In the genomic region with DNA sequence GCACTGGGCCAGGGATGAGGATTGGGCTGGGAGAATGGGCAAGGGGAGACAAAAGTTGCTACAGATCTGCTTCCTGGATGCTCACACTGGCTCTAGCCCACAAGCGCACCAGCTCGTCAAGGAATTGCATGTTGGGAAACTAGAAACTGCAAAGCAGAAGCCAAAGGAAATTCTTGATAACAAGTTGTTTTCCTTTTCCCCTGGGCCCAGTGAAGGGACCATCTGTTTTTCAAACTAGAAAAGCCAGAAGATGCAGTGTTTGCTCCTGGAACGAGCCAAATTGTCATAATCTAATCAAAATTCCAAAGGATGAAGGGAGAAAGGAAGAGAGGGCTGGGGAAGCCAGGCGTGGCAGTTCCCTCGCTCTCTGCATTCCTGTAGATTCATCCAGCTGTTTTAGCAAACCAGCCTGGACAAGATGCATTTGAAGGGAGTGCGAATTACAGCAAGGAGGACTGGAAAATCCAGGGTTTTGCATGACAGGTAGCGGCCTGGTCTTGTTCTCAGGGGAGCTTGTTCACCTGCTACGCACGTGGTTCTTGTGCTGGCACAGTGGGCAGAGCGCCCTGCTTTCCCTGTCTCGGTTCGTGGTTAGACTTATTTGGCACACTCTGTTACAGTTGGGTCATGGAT, we compare ENCODE assay signal across 8 mouse cellular contexts.
A peak's percentile ranks its signal among the peaks of the same experiment; 100 is the strongest.
DNase-seq lines count a peak whose midpoint lies in the region; ATAC-seq and TF ChIP-seq lines count a peak whose summit lies in the region.

No protein-coding gene starts in this region.

- H3K27me3 ChIP-seq in kidney, adult 2 months (replicated peaks; ENCODE audit: control insufficient read depth, insufficient read depth, low read length) = no peaks in the 10 kb centered on the region
- H3K27me3 ChIP-seq in heart, embryonic 13.5 days (replicated peaks) = no peaks in the 10 kb centered on the region
- H3K27me3 ChIP-seq in limb, embryonic 13.5 days = no peaks in the 10 kb centered on the region

- ATAC-seq in heart, embryonic 13.5 days (ENCODE audit: extremely low read depth, insufficient number of reproducible peaks, low FRiP score, low TSS enrichment) = no peak
- peak; percentile 30; the same call in 1 of the 2 replicates for ATAC-seq in limb, embryonic 13.5 days (ENCODE audit: low FRiP score, low read depth)

- WGBS in kidney, adult 2 months = 38% methylated on average over 12 of the region's 12 CpGs
- 57% methylated on average over 12 of the region's 12 CpGs for WGBS in heart, embryonic 13.5 days
- WGBS in limb, embryonic 13.5 days = 52% methylated on average over 12 of the region's 12 CpGs

- no peak overlapping the region for H3K4me3 ChIP-seq in kidney, adult 2 months (ENCODE audit: insufficient read depth, low read depth, low read length)
- H3K4me3 ChIP-seq in brown adipose tissue, adult 24 weeks (ENCODE audit: insufficient read depth, low read depth, low read length) = peak overlapping the region; percentile 8
- H3K4me3 ChIP-seq in heart, embryonic 13.5 days = no peak overlapping the region
- H3K4me3 ChIP-seq in limb, embryonic 13.5 days = no peak overlapping the region

- peak overlapping the region; percentile 13; the same call in 1 of the 2 replicates for H3K4me2 ChIP-seq in heart, embryonic 13.5 days
- peak overlapping the region; percentile 27 for H3K4me2 ChIP-seq in limb, embryonic 13.5 days (replicated peaks)

- no peaks in the 10 kb centered on the region for H3K36me3 ChIP-seq in kidney, adult 2 months (ENCODE audit: control insufficient read depth, insufficient read depth, low read length)
- H3K36me3 ChIP-seq in heart, embryonic 13.5 days = no peaks in the 10 kb centered on the region
- H3K36me3 ChIP-seq in limb, embryonic 13.5 days = no peaks in the 10 kb centered on the region

- no peak overlapping the region for H3K9ac ChIP-seq in heart, embryonic 13.5 days
- H3K9ac ChIP-seq in limb, embryonic 13.5 days = no peak overlapping the region

- no peak for TF ChIP-seq POLR2A in kidney, adult 2 months (IDR thresholded peaks at IDR 0.05; ENCODE audit: low read depth, low read length)

- no peak overlapping the region for H3K27ac ChIP-seq in kidney, adult 2 months (ENCODE audit: insufficient read depth, low read depth, low read length)
- H3K27ac ChIP-seq in brown adipose tissue, adult 24 weeks (replicated peaks; ENCODE audit: low read depth, low read length) = peak overlapping the region; percentile 18; the same call in 1 of the 2 replicates
- H3K27ac ChIP-seq in heart, embryonic 13.5 days (replicated peaks) = peak overlapping the region; percentile 68
- H3K27ac ChIP-seq in limb, embryonic 13.5 days = peak overlapping the region; percentile 66

- no peak for TF ChIP-seq CTCF in kidney, adult 2 months (conservative IDR thresholded peaks at IDR 0.05; ENCODE audit: insufficient read depth, insufficient read length, low read depth, low read length)

- DNase-seq in kidney, adult 2 months = peak; percentile 18
- no peak for DNase-seq in kidney, adult 8-10 months
- DNase-seq in right cerebral cortex, postnatal 25 days = no peak
- no peak for DNase-seq in B cell, adult 2 months
- DNase-seq in spleen, adult 12 weeks (ENCODE audit: low spot score) = no peak

- H3K9me3 ChIP-seq in heart, embryonic 13.5 days = no peaks in the 10 kb centered on the region
- no peaks in the 10 kb centered on the region for H3K9me3 ChIP-seq in limb, embryonic 13.5 days

- H3K4me1 ChIP-seq in kidney, adult 2 months (ENCODE audit: control insufficient read depth, insufficient read depth, low read length) = no peaks in the 10 kb centered on the region
- H3K4me1 ChIP-seq in brown adipose tissue, adult 24 weeks (ENCODE audit: control insufficient read depth, insufficient read depth, insufficient read length, low read length) = peaks cover 12% of the 10 kb centered on the region
- H3K4me1 ChIP-seq in heart, embryonic 13.5 days = peaks cover 38% of the 10 kb centered on the region
- H3K4me1 ChIP-seq in limb, embryonic 13.5 days = peaks cover 29% of the 10 kb centered on the region
